Mouse (Mus musculus) CH12.LX (cell line): ENCODE data around the gene Arhgap45.

ENCODE experiments used
- CTCF ChIP-seq, 2 experiments: IDR thresholded peaks in 1 of 2; conservative IDR thresholded peaks in 1 of 2; 2 replicates each; pipeline ENCODE4 v1.5.1; 2011 to 2012; ENCODE audit warnings: low read depth in 2 of 2, low read length in 2 of 2, improper control_type of control experiment in 1 of 2, inconsistent platforms in 1 of 2, mild to moderate bottlenecking in 1 of 2, moderate library complexity in 1 of 2
- E2F4 ChIP-seq: IDR thresholded peaks from 2 replicates; pipeline ENCODE4 v1.6.1; 2011; ENCODE audit warnings: low read depth, low read length, improper control_type of control experiment; ENCODE audit not compliant: insufficient replicate concordance
- ELF1 ChIP-seq: IDR thresholded peaks from 2 replicates; pipeline ENCODE4 v1.6.1; 2014; ENCODE audit warnings: low read depth, mild to moderate bottlenecking, inconsistent platforms, low read length, improper control_type of control experiment
- MAX ChIP-seq: IDR thresholded peaks from 2 replicates; pipeline ENCODE4 v1.6.1; 2011; ENCODE audit warnings: low read length, improper control_type of control experiment
- MEF2A ChIP-seq: IDR thresholded peaks from 2 replicates; pipeline ENCODE4 v1.6.1; 2014; ENCODE audit warnings: low read depth, mild to moderate bottlenecking, inconsistent platforms, low read length, improper control_type of control experiment, borderline replicate concordance
- PAX5 ChIP-seq: IDR thresholded peaks from 2 replicates; pipeline ENCODE4 v1.6.1; 2012; ENCODE audit warnings: low read length, inconsistent platforms, mixed read lengths
- POLR2A ChIP-seq: IDR thresholded peaks from 2 replicates; pipeline ENCODE4 v1.6.1; 2011; ENCODE audit warnings: low read depth, mild to moderate bottlenecking, improper control_type of control experiment, low read length
- TCF12 ChIP-seq: IDR thresholded peaks from 2 replicates; pipeline ENCODE4 v1.6.1; 2014; ENCODE audit warnings: low read depth, mild to moderate bottlenecking, inconsistent platforms, low read length, improper control_type of control experiment
- ZKSCAN1 ChIP-seq: IDR thresholded peaks from 2 replicates; pipeline ENCODE4 v1.6.1; 2012; ENCODE audit warnings: low read depth, inconsistent platforms, low read length, improper control_type of control experiment, borderline replicate concordance
- ZMIZ1 ChIP-seq: IDR thresholded peaks from 2 replicates; pipeline ENCODE4 v1.6.1; 2012; ENCODE audit warnings: low read depth, mild to moderate bottlenecking, inconsistent platforms, low read length, improper control_type of control experiment
- ZNF384 ChIP-seq: IDR thresholded peaks from 2 replicates; pipeline ENCODE4 v1.6.1; 2012; ENCODE audit warnings: low read depth, low read length, improper control_type of control experiment, inconsistent platforms

- TF ChIP-seq ZKSCAN1 (no peak), ZNF384 (no peak), MAX (no peak), POLR2A (no peak), ELF1 (no peak), TCF12 (no peak), ZMIZ1 (no peak), MEF2A (no peak), CTCF (conservative IDR thresholded peaks at IDR 0.05 in 1 of 2, IDR thresholded peaks at IDR 0.05 in 1 of 2; ENCODE audit: low read depth in 2 of 2, low read length in 2 of 2) (no peak), E2F4 (no peak), PAX5 (no peak)
Observed at GRCm38 (mm10) chr10:80016931-80017330, 478 bp downstream of the Arhgap45 start.
